Mouse (Mus musculus): ENCODE results near the gene Hmgb2.

DNA sequence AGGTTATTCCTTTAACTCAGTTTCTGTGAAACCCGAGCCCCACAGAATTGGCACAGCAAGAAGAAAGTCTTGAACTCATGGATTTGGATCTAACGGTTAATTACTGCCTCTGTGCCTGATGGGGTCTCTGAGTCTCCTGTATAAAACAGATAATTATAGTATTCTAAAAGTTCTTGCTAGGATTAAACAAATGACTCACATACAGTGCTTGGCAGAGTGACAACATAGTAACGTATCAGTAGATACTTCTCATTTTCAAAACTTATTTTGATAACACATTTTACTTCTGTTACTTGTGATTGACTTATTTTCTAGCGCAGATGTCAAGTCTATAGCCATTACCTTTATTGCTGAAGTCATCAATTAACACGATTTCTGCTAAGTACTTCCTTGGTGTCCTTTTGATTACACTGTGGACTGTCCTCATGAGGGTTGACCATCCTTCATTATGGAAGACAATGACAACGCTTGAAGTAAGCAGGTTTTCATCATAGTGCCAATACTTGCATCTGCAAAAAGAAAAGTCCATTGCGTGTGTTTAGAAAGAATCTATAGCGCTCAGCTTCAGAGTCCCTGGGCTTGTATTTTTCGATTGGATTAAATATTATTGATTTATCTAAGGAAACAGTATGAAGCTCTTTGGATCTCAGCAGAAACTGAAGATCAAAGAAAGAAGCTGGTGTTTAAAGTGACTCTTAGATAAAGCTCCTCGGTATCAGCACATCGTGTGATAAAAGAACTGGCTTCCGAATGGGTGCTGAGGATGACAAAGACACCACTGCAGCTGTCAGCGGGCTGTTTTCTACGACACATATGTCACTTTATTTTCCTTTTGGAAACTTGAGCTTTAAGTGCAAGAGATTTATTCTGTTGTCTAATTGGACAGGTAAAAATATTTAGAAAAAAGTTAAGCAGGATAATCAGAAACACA, 40.7 kb downstream of the Hmgb2 start:
- TF ChIP-seq CTCF (IDR thresholded peaks at IDR 0.05; ENCODE audit: control insufficient read depth, insufficient read depth, low read length) (no peak), POLR2A (IDR thresholded peaks at IDR 0.05; ENCODE audit: borderline replicate concordance, control insufficient read depth, low read depth, low read length) (no peak)
